Mouse (Mus musculus) mature B cell (primary cell): ENCODE measurements around the gene Msln.

Source experiments
- in situ Hi-C: fragments of 300-500 bp; cut with MboI; formaldehyde crosslinking; loops from 2 replicates; pipeline ENCODE4 v1.14.3; 2019

Gene Msln

DNA sequence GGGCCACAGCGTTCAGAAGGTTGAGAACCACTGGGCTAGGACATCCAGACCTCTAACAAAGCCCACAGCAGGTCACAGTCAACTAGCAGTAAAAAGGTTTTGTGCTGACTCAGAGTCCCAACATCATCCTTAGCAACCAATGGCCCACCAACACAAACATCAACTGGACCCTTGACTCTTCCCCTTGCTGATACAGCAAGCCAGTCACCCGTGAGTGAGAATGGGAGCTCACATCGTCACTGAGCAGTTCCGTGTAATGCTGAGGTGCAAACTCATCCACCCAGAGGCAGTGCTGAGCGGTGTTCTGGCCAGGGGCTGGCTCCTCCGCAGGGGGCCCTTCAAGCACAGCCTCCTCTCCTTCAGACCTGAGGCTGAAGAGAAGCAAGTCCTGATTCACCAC is 28.9 kb downstream of the Msln start:
- in situ Hi-C loops: no loop called here

DNA sequence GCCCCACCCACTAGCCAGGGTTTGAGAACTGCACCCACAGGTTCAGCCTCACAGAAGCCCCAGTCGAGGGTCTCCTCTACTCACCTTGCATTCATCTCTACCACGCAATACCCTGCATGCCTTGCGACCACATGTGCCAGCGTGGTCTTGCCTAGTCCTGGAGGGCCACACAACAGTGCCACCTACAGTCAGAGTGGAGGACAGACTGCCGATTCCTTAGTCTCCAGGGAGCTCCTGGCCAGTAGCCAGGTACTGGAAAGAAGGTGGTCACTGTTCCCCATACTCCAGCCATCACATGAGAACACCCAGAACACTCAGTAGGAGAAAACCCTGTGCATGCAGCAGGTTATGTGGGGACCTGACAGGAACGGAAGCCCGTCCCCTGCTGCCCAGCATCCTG is 30.3 kb downstream of the Msln start:
- in situ Hi-C loops: no loop called here

DNA sequence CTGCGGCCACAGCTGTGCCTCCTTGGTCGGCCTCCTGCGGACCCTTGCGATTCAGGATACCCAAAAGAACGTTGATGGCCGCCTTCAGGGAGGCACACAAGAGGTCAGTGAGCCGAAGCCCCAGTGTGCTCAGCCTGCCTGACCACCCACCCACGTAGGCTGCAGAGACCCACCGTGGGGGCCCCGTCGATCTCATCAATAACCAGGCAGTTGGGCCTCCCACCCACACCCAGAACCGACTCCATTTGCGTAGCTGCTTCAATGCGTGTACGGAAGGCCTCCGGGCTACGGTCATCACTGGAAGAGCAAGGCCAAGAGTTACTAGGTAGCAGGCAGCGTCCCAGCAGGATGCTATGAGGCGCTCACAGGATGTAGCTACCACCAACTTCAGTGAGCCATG is 30.7 kb downstream of the Msln start:
- in situ Hi-C loops: no loop called here

DNA sequence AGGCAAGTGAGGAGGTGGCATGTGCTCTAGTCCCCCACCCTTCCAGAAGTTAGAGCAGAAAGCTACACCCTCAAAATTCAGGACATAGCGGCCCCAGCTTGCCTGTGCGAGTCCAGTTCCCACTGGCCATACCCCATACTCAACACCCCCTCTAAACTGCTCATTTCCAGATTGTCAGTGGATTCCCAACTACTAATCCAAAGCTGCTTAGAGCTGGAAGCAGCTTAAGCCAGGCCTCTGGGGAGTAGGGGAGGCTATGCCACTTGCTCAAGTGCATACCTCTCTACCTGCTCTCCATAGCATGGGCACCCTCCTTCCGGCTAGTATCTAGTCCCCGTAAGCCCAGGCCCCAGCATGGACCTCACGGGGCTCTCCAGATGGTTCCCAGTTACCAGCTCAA is 32.7 kb downstream of the Msln start:
- in situ Hi-C loops: no loop called here

DNA sequence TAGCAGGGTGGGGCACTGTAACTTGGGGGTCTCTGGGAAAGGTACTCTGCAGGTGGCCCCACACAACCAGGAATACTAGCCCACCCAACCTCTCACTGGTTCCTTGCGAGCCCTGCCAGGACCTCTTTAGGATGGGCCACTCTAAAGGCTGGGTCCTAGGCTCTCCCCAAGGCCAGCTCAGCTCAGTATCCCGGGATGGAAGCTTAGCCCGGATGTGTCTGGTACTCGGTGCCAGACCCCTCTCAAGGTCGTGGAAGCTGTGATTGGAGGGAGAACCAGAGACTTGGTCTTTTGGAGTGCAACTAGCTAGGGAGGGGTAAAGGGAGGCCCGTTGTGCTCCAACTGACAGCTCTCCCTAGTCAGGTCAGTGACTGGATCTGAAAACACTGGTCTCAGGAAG is 36.5 kb downstream of the Msln start:
- in situ Hi-C loops: no loop called here

DNA sequence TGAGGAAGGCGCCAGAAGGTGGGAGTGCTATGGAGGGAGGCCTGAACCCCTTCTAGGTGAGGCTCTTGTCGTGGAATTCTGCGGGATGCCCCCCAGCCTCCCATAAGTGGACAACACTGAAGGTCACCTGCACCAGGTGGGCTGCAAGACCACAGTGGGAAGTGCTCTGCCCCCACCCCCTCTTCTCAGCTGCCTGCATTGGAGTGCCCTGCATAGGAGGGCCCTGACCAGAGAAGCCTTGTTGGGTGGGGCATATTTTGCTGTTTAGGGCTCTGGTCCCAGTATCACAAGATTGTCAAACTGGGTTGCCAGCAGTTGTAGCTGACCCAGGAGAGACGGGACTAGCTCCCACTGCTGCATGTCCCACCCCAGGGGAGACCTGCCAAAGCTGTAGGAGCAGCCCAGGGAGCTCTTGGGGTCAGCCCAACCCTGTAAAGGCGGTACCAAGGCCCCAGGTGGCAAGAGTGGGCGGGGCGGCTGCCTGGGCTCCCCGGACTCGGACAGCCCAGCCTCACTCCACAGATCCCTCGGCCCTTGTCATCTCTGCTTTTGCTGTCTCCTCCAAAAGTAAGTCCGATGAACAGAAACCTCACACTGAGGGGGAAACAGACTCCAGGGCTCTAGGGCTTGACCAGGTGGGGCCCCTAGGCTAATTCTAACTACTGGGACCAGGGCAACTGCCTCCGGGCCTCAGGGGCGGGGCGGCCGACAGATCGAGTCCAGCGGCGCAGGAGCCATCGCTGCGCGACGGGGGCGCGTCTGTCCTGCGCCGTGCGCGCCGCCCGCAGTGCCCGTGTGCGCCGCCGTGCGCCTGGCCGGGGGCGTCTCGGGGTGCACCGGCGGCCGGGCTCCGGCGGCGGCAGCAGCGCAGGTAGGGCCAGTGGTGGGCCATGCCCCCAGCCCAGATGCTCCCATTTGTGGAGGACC is 37.2 kb downstream of the Msln start, which contains the start of gene Gng13:
Gng13 (plus strand) TSS at position 461 of the 927 bp plus-strand sequence.
- in situ Hi-C loops: no loop called here

DNA sequence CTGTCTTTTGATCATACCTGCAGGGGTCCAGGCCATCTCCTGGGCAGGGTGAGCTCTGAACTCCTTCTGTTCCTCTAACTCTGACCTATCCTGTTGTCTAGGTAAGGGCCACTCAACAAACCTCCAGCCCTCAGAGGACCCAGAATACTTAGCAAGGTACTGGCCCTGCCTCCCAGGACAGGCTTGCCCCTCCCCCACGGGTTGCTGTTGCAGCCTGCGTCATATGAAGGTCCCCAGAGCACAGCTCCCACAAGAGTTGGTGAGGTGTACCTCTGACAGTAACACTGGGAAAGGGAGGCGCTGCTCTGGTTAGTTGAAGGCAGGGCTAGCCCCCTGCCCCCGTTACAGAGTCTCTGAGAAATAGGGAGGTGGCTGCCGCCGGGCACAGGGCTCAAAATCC is 38.0 kb downstream of the Msln start:
- in situ Hi-C loops: no loop called here

DNA sequence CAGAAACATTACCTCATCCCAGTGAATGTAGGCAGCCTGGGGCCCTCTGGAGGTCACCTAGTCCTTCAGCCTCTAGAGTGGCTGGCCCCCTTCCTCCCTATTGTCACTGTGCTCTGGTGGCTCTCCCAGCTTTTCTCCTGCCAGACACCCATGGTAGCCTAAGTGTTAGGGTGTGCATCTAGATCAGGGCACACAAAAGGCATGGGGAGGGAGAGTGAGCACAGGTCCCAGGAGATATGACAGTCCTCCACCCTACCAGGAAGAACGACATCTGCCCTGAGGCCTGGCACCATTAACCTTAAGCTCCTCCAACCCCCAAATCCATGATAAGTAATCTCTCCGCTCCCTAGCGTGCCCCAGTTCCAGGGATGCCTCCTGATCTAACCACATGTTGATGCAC is 38.6 kb downstream of the Msln start:
- in situ Hi-C loops: no loop called here

DNA sequence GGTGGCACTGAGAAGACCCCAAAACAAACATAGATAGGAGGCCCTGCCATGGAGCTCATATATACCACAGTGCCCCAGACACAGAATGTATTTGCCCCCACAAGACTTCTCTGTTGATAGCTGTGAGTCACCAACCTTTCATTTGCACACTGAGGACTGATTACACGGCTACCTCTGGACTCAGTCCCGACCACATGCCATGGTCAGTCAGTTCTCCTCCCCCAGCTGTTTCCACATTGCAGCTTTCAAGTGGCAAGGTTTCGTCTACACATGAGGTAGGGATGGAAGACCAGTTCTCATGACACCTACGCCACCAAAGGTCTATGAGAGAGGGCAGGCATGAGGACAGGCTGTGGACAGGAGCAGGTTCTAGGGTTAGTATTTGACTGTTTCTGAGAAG is 43.0 kb downstream of the Msln start:
- in situ Hi-C loops: no loop called here

DNA sequence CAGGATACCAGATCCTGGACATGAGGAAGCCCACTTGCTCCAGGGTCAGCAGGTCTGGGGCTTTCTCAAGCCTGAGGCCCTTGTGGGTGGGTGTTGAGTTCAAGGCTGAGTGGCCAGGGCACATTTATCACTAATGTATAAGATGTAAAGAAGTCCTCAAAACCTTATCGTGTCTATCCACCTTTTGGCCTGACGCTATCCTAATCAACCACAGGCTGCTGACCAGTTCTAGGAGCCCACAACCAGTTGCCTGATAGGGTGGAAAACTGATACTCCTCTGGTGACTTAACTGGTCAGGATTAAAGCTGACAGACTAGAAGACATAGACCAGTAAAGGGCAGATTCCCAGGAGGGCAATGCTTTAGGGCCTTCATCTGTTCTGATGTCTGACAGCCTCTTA is 44.2 kb downstream of the Msln start:
- in situ Hi-C loops: no loop called here

DNA sequence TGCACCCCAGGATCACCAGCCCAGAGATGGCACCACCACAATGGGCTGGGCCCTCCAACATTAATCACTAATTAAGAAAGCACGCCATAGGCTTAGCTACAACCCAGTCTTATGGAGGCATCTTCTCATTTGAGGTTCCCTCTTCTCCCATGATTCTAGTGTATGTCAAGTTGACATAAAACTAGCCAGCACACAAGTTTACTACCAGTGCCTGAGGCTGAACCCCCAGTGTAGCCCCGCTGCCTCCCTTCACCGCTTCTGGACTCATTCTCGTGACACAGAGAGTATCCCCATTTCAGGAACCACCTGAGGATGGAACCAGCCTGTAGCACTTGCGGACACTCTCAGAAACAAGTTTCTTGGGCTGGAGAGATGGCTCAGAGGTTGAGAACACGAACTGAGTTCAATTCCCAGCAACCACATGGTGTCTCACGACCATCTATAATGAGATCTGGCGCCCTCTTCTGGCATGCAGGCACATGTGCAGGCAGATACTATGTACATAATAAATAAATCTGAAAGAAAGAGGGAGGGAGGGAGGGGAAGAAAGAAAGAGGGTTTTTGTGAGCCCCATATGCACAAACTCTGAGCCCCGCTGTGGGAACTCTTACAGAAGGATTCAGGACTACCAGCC is 53.2 kb downstream of the Msln start:
- in situ Hi-C loops: no loop called here
